Mouse (Mus musculus): ENCODE data around the gene Sema6c. TPM values are rescaled to one million over a fixed set of nuclear protein-coding genes. Genes with fewer than 3 reads are reported as not detected.

Sema6c gene
- total and polyA plus RNA-seq, 2 experiments from 2014 or later = 17.1 to 126 TPM

DNA sequence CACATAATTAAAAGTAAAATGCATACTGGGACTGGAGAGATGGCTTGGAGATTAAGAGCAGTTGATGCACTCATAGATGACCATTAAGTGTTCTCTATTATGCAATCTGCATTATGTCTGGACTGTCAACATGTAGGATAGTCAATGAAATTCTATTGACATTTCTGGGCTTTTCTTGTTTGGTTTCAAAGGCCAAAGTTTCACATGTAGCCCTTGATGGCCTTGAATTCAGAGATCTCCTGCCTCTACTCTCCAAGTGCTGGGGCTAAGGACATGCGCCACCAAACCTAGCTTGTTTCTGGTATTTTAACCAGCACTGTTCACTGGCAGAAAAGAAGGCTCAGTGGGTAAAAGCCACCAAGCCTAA, 53.3 kb downstream of the Sema6c start:
- ATAC-seq (ENCODE audit: low FRiP score) (no peak), DNase-seq (ENCODE audit: low spot score) (no peak)
- Histone ChIP-seq H3K4me3 (ENCODE audit: low read depth, low read length) (no peak overlapping the region), H3K27ac (ENCODE audit: low read depth, low read length) (no peak overlapping the region), H3K9ac (replicated peaks; ENCODE audit: low read length, poor library complexity, severe bottlenecking) (no peak overlapping the region), H3K36me3 (ENCODE audit: insufficient read depth, low read length) (peaks cover 6% of the 10 kb centered on the region; the same call in 1 of the 2 replicates), H3K27me3 (ENCODE audit: insufficient read depth, low read length) (no peaks in the 10 kb centered on the region), H3K4me1 (ENCODE audit: insufficient read depth, low read length) (no peaks in the 10 kb centered on the region), H3K4me2 (ENCODE audit: low read depth, low read length, poor library complexity, severe bottlenecking) (no peak overlapping the region), H3K9me3 (ENCODE audit: low read length) (no peaks in the 10 kb centered on the region)
- WGBS = 93% methylated on average over 1 of the region's 1 CpGs
- no peak for TF ChIP-seq CTCF (IDR thresholded peaks at IDR 0.05)

DNA sequence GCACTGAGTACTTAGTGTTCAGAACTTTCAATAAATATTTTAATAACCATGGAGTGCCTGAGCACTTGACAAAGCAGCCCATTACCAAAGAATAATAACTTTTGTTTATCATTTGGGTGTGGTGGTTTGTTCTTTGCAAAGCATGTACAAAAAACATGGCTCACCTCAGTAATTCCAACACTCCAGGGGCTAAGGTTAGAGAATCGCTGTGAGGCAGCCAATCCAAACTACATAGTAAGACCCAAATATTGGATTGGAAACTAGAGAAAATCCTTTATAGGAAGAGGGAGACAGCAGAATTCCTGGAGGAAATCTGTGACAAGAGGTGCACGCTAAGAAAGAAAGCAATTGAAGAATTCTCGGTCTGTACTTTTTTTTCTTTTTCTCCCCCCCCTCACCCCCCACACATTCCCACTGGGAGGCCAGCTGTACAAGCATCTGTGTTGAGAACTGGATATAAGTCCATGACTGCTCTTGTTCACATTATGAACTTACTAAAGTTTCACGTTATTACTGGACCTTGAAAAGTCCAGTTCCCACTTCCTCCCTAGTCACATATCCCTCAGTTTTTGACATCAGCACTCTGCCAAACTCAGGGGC, 56.5 kb downstream of the Sema6c start:
- Histone ChIP-seq H3K27ac (ENCODE audit: low read depth, low read length) (peak overlapping the region; percentile 96), H3K4me1 (ENCODE audit: insufficient read depth, low read length) (no peaks in the 10 kb centered on the region), H3K9me3 (ENCODE audit: low read length) (no peaks in the 10 kb centered on the region), H3K27me3 (ENCODE audit: insufficient read depth, low read length) (no peaks in the 10 kb centered on the region), H3K4me3 (ENCODE audit: low read depth, low read length) (peak overlapping the region; percentile 63), H3K9ac (replicated peaks; ENCODE audit: low read length, poor library complexity, severe bottlenecking) (peak overlapping the region; percentile 87; the same call in 1 of the 2 replicates), H3K4me2 (ENCODE audit: low read depth, low read length, poor library complexity, severe bottlenecking) (peak overlapping the region; percentile 67), H3K36me3 (ENCODE audit: insufficient read depth, low read length) (peaks cover 19% of the 10 kb centered on the region; the same call in 1 of the 2 replicates)
- ATAC-seq (ENCODE audit: low FRiP score) (no peak; the same call in 1 of the 2 replicates), DNase-seq (ENCODE audit: low spot score) (no peak)
- no peak for TF ChIP-seq CTCF (IDR thresholded peaks at IDR 0.05)
- 20% methylated on average over 4 of the region's 4 CpGs for WGBS

DNA sequence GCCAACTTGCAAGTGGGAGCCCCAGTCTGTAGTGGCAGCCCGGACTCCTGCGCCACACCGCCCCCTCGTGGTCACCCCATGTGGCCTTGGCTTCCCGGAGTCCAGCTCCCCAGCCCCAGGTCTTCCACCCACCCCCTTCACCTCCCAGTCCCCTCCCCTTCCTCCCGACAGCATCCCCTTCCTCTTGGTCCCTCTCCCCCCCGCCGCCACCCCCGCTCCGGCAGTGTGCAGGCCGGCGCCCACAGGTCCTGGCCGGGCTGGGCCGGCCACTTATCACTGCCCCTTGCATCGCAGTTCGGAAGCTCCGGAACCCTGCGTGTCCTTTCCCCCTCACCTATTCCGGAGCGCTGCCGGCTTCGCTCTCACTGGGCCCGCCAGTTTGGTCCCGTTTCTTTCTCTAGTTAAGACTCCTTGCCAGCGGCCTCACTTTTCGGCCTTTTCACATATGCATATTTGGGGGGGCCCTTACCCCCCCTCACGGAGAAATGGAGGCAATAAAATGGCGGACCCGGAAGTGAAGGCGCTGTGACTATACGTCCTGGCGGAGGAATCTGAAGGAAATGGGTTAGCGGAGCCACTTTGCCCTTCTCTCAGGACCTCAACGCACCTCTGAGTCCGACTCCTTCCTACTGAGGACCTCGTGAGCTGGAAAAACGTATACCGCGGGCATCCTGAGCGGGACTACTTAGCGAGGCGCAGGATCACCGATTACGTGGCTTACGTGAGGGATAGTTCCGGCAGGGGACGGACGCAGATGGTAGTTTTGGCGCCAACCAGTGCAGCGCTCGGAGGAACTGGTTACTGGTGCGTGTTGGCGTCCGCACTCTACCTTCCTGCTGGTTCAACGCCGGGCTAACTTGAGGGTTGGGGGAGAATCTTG, 57.2 kb downstream of the Sema6c start, which contains the start of gene Gabpb2:
Gene Gabpb2, minus strand, starts transcription at position 662 of the 880 bp plus-strand sequence.
- Histone ChIP-seq H3K27ac (ENCODE audit: low read depth, low read length) (peak within 1 kb of the TSS; percentile 96), H3K4me3 (ENCODE audit: low read depth, low read length) (peak within 1 kb of the TSS; percentile 63), H3K4me2 (ENCODE audit: low read depth, low read length, poor library complexity, severe bottlenecking) (peak within 1 kb of the TSS; percentile 67), H3K9ac (replicated peaks; ENCODE audit: low read length, poor library complexity, severe bottlenecking) (peak within 1 kb of the TSS; percentile 87), H3K4me1 (ENCODE audit: insufficient read depth, low read length) (no peaks in the 10 kb centered on the region), H3K27me3 (ENCODE audit: insufficient read depth, low read length) (no peaks in the 10 kb centered on the region), H3K9me3 (ENCODE audit: low read length) (no peaks in the 10 kb centered on the region), H3K36me3 (ENCODE audit: insufficient read depth, low read length) (peaks cover 21% of the 10 kb centered on the region; the same call in 1 of the 2 replicates)
- TF ChIP-seq CTCF (IDR thresholded peaks at IDR 0.05) = peak; percentile 82
- WGBS = under 1% methylated on average over 52 of the region's 56 CpGs
- peak; percentile 91 for ATAC-seq (ENCODE audit: low FRiP score)
- DNase-seq (ENCODE audit: low spot score) = peak; percentile 93

DNA sequence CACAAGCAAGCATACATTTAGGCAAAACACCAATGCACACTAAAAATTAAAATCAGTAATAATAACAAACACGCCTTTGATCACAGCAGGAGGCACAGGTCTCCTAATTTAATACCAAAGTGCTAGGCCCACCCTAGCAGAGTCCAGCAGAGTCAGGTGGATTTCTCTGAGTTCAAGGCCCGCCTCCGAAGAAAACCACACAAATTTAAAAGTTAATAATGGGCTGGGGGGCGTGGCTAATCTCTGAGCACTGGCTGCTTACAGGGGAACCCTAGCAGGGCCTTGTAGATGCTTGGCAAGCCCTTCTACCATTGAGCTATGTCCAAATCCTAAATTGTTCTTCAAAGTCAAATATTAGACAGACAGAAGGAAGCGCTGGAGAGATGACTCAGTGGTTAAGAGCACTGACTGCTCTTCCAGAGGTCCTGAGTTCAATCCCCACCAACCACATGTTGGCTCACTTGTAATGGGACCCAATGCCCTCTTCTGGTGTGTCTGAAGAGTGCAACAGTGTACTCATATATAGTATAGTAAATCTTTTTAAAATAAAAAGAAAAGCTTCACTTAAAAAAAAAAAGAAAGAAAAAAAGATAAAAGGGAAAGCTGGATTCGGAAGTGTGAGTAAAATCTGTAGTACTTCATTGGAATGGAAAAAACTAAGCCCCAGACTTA, 58.3 kb downstream of the Sema6c start:
- Histone ChIP-seq H3K4me3 (ENCODE audit: low read depth, low read length) (no peak overlapping the region; the same call in 1 of the 2 replicates), H3K36me3 (ENCODE audit: insufficient read depth, low read length) (peaks cover 29% of the 10 kb centered on the region; the same call in 1 of the 2 replicates), H3K4me2 (ENCODE audit: low read depth, low read length, poor library complexity, severe bottlenecking) (peak overlapping the region; percentile 67; the same call in 1 of the 2 replicates), H3K9me3 (ENCODE audit: low read length) (no peaks in the 10 kb centered on the region), H3K9ac (replicated peaks; ENCODE audit: low read length, poor library complexity, severe bottlenecking) (no peak overlapping the region), H3K27me3 (ENCODE audit: insufficient read depth, low read length) (no peaks in the 10 kb centered on the region), H3K27ac (ENCODE audit: low read depth, low read length) (no peak overlapping the region), H3K4me1 (ENCODE audit: insufficient read depth, low read length) (no peaks in the 10 kb centered on the region)
- no peak for DNase-seq (ENCODE audit: low spot score)
- ATAC-seq (ENCODE audit: low FRiP score) = no peak
- WGBS = 83% methylated on average over 6 of the region's 6 CpGs
- TF ChIP-seq CTCF (IDR thresholded peaks at IDR 0.05) = peak; percentile 3; the same call in 1 of the 2 replicates

DNA sequence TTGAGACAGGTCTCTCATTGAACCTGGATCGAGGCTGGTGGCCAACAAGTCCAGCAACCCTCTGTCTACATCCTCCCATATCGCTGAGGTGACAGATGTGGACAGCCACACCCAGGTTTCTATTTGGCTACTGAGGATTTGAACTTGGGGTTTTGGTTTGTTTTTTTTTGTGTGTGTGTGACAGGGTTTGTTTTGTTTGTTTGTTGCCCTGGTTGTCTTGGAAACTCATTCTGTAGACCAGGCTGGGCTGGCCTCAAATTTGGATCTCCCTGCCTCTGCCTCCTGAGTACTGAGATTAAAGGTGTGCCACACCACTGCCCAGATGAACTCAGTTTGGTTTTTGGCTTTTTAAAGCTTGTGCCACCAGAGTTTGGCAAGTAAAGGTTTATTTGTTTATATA, 62.8 kb downstream of the Sema6c start:
- no peak overlapping the region for H3K4me3 ChIP-seq (ENCODE audit: low read depth, low read length)
- no peak overlapping the region for H3K27ac ChIP-seq (ENCODE audit: low read depth, low read length)
- H3K36me3 ChIP-seq (ENCODE audit: insufficient read depth, low read length) = peaks cover 23% of the 10 kb centered on the region; the same call in 1 of the 2 replicates
- no peaks in the 10 kb centered on the region for H3K27me3 ChIP-seq (ENCODE audit: insufficient read depth, low read length)
- no peaks in the 10 kb centered on the region for H3K9me3 ChIP-seq (ENCODE audit: low read length)
- WGBS = 97% methylated on average over 2 of the region's 2 CpGs
- no peak for ATAC-seq (ENCODE audit: low FRiP score)
- H3K9ac ChIP-seq (replicated peaks; ENCODE audit: low read length, poor library complexity, severe bottlenecking) = no peak overlapping the region
- DNase-seq (ENCODE audit: low spot score) = no peak
- TF ChIP-seq CTCF (IDR thresholded peaks at IDR 0.05) = no peak
- no peak overlapping the region for H3K4me2 ChIP-seq (ENCODE audit: low read depth, low read length, poor library complexity, severe bottlenecking)
- peaks cover 14% of the 10 kb centered on the region; the same call in 1 of the 2 replicates for H3K4me1 ChIP-seq (ENCODE audit: insufficient read depth, low read length)

Small RNA genes within 50 kb of the gene (microRNA-seq; reads per million reads assigned to microRNA genes)
- not detected for gene Mir8099-1 (ENCODE audit: borderline number of aligned reads)

Other genes with a start within 250 kb of the Sema6c start
- 17.7 and 19.8 TPM in 2 replicates for gene Selenbp1, start 227.4 kb upstream of the Sema6c start, total RNA-seq (2014; rRNA removed)
- 11.7 and 13.7 TPM in 2 replicates for gene Selenbp1, start 227.4 kb upstream of the Sema6c start, polyA plus RNA-seq (2015; fragmentation: Nextera tagmentation; extraction: Ambion mirVana)
- gene Rfx5, start 206.4 kb upstream of the Sema6c start, total RNA-seq (2014; rRNA removed) = 17.5 and 25.1 TPM in 2 replicates
- gene Rfx5, start 206.4 kb upstream of the Sema6c start, polyA plus RNA-seq (2015; fragmentation: Nextera tagmentation; extraction: Ambion mirVana) = 6.0 and 6.9 TPM in 2 replicates
- gene Pi4kb, start 185.7 kb upstream of the Sema6c start, total RNA-seq (2014; rRNA removed) = 55.0 and 60.7 TPM in 2 replicates
- gene Pi4kb, start 185.7 kb upstream of the Sema6c start, polyA plus RNA-seq (2015; fragmentation: Nextera tagmentation; extraction: Ambion mirVana) = 21.0 and 24.3 TPM in 2 replicates
- gene Zfp687, start 145.0 kb upstream of the Sema6c start, total RNA-seq (2014; rRNA removed) = 25.7 and 30.0 TPM in 2 replicates
- gene Zfp687, start 145.0 kb upstream of the Sema6c start, polyA plus RNA-seq (2015; fragmentation: Nextera tagmentation; extraction: Ambion mirVana) = 13.3 and 15.6 TPM in 2 replicates
- gene Psmd4, start 117.8 kb upstream of the Sema6c start, total RNA-seq (2014; rRNA removed) = 179 and 200 TPM in 2 replicates
- 262 and 267 TPM in 2 replicates for gene Psmd4, start 117.8 kb upstream of the Sema6c start, polyA plus RNA-seq (2015; fragmentation: Nextera tagmentation; extraction: Ambion mirVana)
- gene Pip5k1a, start 53.5 kb upstream of the Sema6c start, total RNA-seq (2014; rRNA removed) = 20.1 and 21.6 TPM in 2 replicates
- 12.9 and 13.3 TPM in 2 replicates for gene Pip5k1a, start 53.5 kb upstream of the Sema6c start, polyA plus RNA-seq (2015; fragmentation: Nextera tagmentation; extraction: Ambion mirVana)
- 69.6 and 84.7 TPM in 2 replicates for gene Vps72, start 49.4 kb upstream of the Sema6c start, total RNA-seq (2014; rRNA removed)
- 131 and 136 TPM in 2 replicates for gene Vps72, start 49.4 kb upstream of the Sema6c start, polyA plus RNA-seq (2015; fragmentation: Nextera tagmentation; extraction: Ambion mirVana)
- gene Tmod4, start 36.0 kb upstream of the Sema6c start, total RNA-seq (2014; rRNA removed) = not detected in 2 replicates
- gene Tmod4, start 36.0 kb upstream of the Sema6c start, polyA plus RNA-seq (2015; fragmentation: Nextera tagmentation; extraction: Ambion mirVana) = 0.41 and 0.49 TPM in 2 replicates
- gene Scnm1, start 26.4 kb upstream of the Sema6c start, total RNA-seq (2014; rRNA removed) = 47.6 and 60.4 TPM in 2 replicates
- gene Scnm1, start 26.4 kb upstream of the Sema6c start, polyA plus RNA-seq (2015; fragmentation: Nextera tagmentation; extraction: Ambion mirVana) = 69.6 and 82.7 TPM in 2 replicates
- 35.3 and 42.2 TPM in 2 replicates for gene Lysmd1, start 26.4 kb upstream of the Sema6c start, total RNA-seq (2014; rRNA removed)
- gene Lysmd1, start 26.4 kb upstream of the Sema6c start, polyA plus RNA-seq (2015; fragmentation: Nextera tagmentation; extraction: Ambion mirVana) = 50.9 and 51.9 TPM in 2 replicates
- gene Tnfaip8l2, start 18.1 kb upstream of the Sema6c start, total RNA-seq (2014; rRNA removed) = 0.93 and 1.2 TPM in 2 replicates
- gene Tnfaip8l2, start 18.1 kb upstream of the Sema6c start, polyA plus RNA-seq (2015; fragmentation: Nextera tagmentation; extraction: Ambion mirVana) = 2.2 and 2.8 TPM in 2 replicates
- 6.5 and 7.6 TPM in 2 replicates for gene Gabpb2, start 57.5 kb downstream of the Sema6c start, total RNA-seq (2014; rRNA removed)
- gene Gabpb2, start 57.5 kb downstream of the Sema6c start, polyA plus RNA-seq (2015; fragmentation: Nextera tagmentation; extraction: Ambion mirVana) = 1.5 and 1.6 TPM in 2 replicates
- 35.0 and 54.7 TPM in 2 replicates for gene Cdc42se1, start 68.3 kb downstream of the Sema6c start, total RNA-seq (2014; rRNA removed)
- gene Cdc42se1, start 68.3 kb downstream of the Sema6c start, polyA plus RNA-seq (2015; fragmentation: Nextera tagmentation; extraction: Ambion mirVana) = 40.9 and 41.4 TPM in 2 replicates
- 301 and 367 TPM in 2 replicates for gene Mllt11, start 71.7 kb downstream of the Sema6c start, total RNA-seq (2014; rRNA removed)
- gene Mllt11, start 71.7 kb downstream of the Sema6c start, polyA plus RNA-seq (2015; fragmentation: Nextera tagmentation; extraction: Ambion mirVana) = 738 and 774 TPM in 2 replicates
- gene Gm128, start 81.1 kb downstream of the Sema6c start, total RNA-seq (2014; rRNA removed) = 0.24 and 0.49 TPM in 2 replicates
- gene Gm128, start 81.1 kb downstream of the Sema6c start, polyA plus RNA-seq (2015; fragmentation: Nextera tagmentation; extraction: Ambion mirVana) = 0.19 and 0.27 TPM in 2 replicates
- gene Bnipl, start 90.7 kb downstream of the Sema6c start, total RNA-seq (2014; rRNA removed) = not detected in 2 replicates
- not detected in 2 replicates for gene Bnipl, start 90.7 kb downstream of the Sema6c start, polyA plus RNA-seq (2015; fragmentation: Nextera tagmentation; extraction: Ambion mirVana)
- 36.5 and 37.1 TPM in 2 replicates for gene Mindy1, start 120.9 kb downstream of the Sema6c start, total RNA-seq (2014; rRNA removed)
- gene Mindy1, start 120.9 kb downstream of the Sema6c start, polyA plus RNA-seq (2015; fragmentation: Nextera tagmentation; extraction: Ambion mirVana) = 34.8 and 36.5 TPM in 2 replicates
- gene Prune1, start 121.6 kb downstream of the Sema6c start, total RNA-seq (2014; rRNA removed) = 78.9 and 93.8 TPM in 2 replicates
- 77.3 and 84.0 TPM in 2 replicates for gene Prune1, start 121.6 kb downstream of the Sema6c start, polyA plus RNA-seq (2015; fragmentation: Nextera tagmentation; extraction: Ambion mirVana)
- 0.27 TPM in 1 of 2 replicates, not detected in the other for gene Anxa9, start 146.7 kb downstream of the Sema6c start, total RNA-seq (2014; rRNA removed)
- gene Anxa9, start 146.7 kb downstream of the Sema6c start, polyA plus RNA-seq (2015; fragmentation: Nextera tagmentation; extraction: Ambion mirVana) = 0.32 TPM in 2 replicates
- 58.5 and 62.7 TPM in 2 replicates for gene Cers2, start 154.3 kb downstream of the Sema6c start, total RNA-seq (2014; rRNA removed)
- 82.5 and 83.9 TPM in 2 replicates for gene Cers2, start 154.3 kb downstream of the Sema6c start, polyA plus RNA-seq (2015; fragmentation: Nextera tagmentation; extraction: Ambion mirVana)
- 44.4 and 46.2 TPM in 2 replicates for gene Setdb1, start 196.7 kb downstream of the Sema6c start, total RNA-seq (2014; rRNA removed)
- 27.4 and 28.4 TPM in 2 replicates for gene Setdb1, start 196.7 kb downstream of the Sema6c start, polyA plus RNA-seq (2015; fragmentation: Nextera tagmentation; extraction: Ambion mirVana)
- gene 4930558C23Rik, start 242.4 kb downstream of the Sema6c start, total RNA-seq (2014; rRNA removed) = not detected in 2 replicates
- gene 4930558C23Rik, start 242.4 kb downstream of the Sema6c start, polyA plus RNA-seq (2015; fragmentation: Nextera tagmentation; extraction: Ambion mirVana) = not detected in 2 replicates

Measured in midbrain, postnatal 0 days (tissue).